Mouse (Mus musculus) thymus, adult 2 months (tissue): ENCODE results near the gene Padi4. TPM values are rescaled to one million over a fixed set of nuclear protein-coding genes. Genes with fewer than 3 reads are reported as not detected.

ENCODE experiments used
- DNase-seq: peaks from one replicate; pipeline ENCODE4 v3.0.0; 2021
- H3K27ac ChIP-seq: fragments of 200-500 bp; 2 replicates; pipeline ENCODE4 v1.5.1; 2012; ENCODE audit warnings: low read length, control low read depth; ENCODE audit not compliant: control insufficient read depth, insufficient read depth
- H3K27me3 ChIP-seq: fragments of 200-500 bp; 2 replicates; pipeline ENCODE4 v1.6.1; 2012; ENCODE audit warnings: mild to moderate bottlenecking, low read length, moderate library complexity, mixed read lengths; ENCODE audit not compliant: control insufficient read depth, insufficient read depth
- H3K36me3 ChIP-seq: fragments of 200-500 bp; 2 replicates; pipeline ENCODE4 v1.6.1; 2012; ENCODE audit warnings: mild to moderate bottlenecking, low read length, moderate library complexity; ENCODE audit not compliant: control insufficient read depth, insufficient read depth
- H3K4me1 ChIP-seq: fragments of 200-500 bp; replicated peaks from 2 replicates; pipeline ENCODE4 v1.6.1; 2012; ENCODE audit warnings: low read length; ENCODE audit not compliant: control insufficient read depth, insufficient read depth
- H3K4me3 ChIP-seq: fragments of 200-500 bp; 2 replicates; pipeline ENCODE4 v1.5.1; 2012; ENCODE audit warnings: mild to moderate bottlenecking, low read length, control low read depth, moderate library complexity; ENCODE audit not compliant: control insufficient read depth, insufficient read depth
- CTCF ChIP-seq: fragments of 200-500 bp; IDR thresholded peaks from 2 replicates; pipeline ENCODE4 v1.5.1; 2012; ENCODE audit warnings: mild to moderate bottlenecking, control low read depth, low read length, moderate library complexity, borderline replicate concordance; ENCODE audit not compliant: control insufficient read depth, poor library complexity, insufficient read depth; ENCODE audit errors: extremely low read depth
- POLR2A ChIP-seq: fragments of 200-500 bp; IDR thresholded peaks from 2 replicates; pipeline ENCODE4 v1.6.1; 2012; ENCODE audit warnings: mild to moderate bottlenecking, low read length, control low read depth, moderate library complexity; ENCODE audit not compliant: control insufficient read depth, poor library complexity, insufficient read depth; ENCODE audit errors: extremely low read depth
- WGBS: fragments of 180-500 bp; shearing (Covaris S2); methylation state at CpG from one replicate; pipeline ENCODE4 v1.1.7; 2018; 5-methylcytosine and 5-hydroxymethylcytosine counted together
- polyA plus RNA-seq: library from polyadenylated mRNA; depleted of rRNA; stranded (reverse); fragments of >200 nt; gene quantifications from 2 replicates; pipeline ENCODE4 v1.2.3, GENCODE M21; 2012; rRNA removed

Gene Padi4
- polyA plus RNA-seq, 1 experiment: 21.0 TPM

DNA sequence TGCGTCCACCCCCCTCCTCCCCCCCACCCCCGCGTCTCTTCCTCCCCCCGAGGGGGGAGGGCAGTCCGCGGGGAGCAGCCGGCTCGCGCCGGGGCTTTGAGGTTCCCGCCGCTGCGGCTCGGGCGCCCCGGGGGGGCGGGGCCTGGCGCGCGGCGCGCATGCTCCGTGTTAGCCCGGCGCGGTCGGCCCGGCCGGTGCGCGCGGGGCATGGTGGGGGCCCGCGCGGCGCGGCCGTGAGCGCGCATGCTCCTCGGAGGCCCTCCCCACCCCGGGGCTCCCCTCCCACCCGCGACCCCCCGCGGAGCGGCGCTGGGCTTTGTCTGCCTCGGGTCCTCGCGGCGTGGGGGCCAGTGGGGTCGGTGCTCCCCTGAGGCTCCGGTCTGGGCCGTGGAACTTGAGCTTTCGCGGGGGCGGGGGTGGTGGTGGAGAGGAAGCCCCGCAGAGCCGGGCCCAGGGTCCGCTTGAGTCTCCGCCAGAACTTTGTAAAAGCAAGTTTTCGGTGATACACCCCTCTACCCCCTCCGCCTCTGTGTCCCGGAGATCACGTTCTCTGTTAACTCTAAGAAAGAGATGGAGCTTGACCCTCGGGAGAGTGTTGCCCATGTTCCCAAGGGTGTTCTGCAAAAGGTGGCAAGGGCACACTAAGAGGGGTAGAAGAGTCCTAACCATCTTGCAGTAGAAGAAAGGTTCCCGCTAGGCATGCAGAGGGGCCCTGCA lies 71.3 kb downstream of the Padi4 start:
- Histone ChIP-seq H3K27me3 (no peaks in the 10 kb centered on the region), H3K4me1 (peaks cover 23% of the 10 kb centered on the region), H3K36me3 (peaks cover under 1% of the 10 kb centered on the region; the same call in 1 of the 2 replicates), H3K4me3 (peak overlapping the region; percentile 75), H3K27ac (peak overlapping the region; percentile 15; the same call in 1 of the 2 replicates)
- WGBS: 2% methylated on average over 60 of the region's 68 CpGs
- DNase-seq: peak; percentile 86
- TF ChIP-seq POLR2A (no peak), CTCF (no peak)

DNA sequence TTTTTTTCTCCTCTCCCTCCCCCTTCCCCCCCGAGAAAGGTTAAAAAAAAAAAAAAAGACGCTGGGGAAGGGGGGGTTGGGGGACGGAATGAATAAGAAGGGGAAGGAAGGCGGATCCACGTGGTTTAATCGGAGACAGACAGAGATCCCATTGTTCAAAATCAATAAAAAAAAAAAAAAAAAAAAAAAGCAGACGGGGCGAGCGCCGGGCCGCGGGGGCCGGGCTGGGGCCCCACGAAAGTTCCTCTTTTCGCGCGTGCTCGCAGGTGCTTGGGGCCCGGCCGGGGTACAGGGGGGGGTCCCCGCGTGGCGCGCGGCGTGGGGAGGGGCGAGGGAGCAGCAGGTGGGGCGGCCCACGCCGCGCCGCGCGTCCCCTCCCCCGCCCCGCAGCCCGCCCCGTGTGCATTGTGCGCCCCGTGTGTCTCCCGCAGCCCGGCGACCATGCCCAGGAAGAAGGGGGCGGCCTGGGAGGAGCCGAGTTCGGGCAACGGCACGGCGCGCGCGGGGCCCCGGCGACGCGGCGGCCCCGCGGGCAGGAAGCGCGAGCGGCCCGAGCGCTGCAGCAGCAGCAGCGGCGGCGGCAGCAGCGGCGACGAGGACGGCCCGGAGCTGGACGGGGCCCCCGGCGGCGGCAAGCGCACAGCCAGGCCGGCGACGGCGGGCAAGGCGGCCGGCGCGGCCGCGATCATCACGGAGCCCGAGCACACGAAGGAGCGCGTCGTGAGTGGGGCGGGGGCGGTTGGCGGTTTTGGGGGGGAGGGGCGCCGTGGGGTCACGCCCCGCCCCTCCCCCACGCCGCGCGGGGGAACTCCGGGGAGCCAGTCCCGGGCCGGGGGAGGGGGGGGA lies 72.1 kb downstream of the Padi4 start:
- Histone ChIP-seq H3K27ac (peak overlapping the region; percentile 91), H3K4me3 (peak overlapping the region; percentile 75), H3K4me1 (peaks cover 23% of the 10 kb centered on the region), H3K36me3 (no peaks in the 10 kb centered on the region), H3K27me3 (no peaks in the 10 kb centered on the region)
- DNase-seq: peak; percentile 68
- 4% methylated on average over 100 of the region's 107 CpGs for WGBS
- TF ChIP-seq CTCF (no peak), POLR2A (no peak)

DNA sequence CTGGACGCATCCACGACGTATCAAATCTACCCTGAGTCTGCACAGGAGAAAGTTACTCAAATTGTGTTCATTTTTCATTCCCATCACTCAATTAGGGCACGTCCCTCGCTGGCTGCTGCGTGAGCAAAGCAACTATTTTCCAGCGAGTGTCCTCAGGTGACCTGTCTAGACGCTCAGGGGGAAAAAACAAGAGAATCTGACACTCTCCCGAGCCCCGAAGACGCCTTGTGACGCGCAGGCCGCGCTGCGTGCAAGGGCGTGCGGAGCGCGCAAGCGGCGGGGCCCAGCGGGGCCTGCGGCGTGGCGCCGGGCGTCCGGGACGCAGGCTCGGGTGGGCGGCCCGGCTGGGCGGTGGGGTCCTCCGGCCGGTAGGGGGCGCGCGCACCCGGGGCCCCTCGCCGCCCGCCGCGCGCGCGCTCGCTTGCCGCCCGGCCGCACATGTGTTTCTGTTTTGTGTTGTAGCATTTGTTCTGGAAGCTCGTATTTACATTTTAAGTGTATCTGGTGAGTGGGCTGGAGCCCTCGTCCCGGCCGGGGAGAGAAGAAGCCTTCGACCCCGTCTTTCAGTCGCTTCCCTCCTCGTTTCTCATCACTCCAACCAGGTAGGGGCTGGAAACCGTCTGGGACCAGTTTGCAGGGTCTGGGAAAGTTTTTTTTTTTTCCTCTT lies 72.9 kb downstream of the Padi4 start:
- TF ChIP-seq POLR2A: peak; percentile 59; the same call in 1 of the 2 replicates
- TF ChIP-seq CTCF: peak; percentile 85; the same call in 1 of the 2 replicates
- peak overlapping the region; percentile 91 for H3K27ac ChIP-seq
- H3K4me1 ChIP-seq: peaks cover 25% of the 10 kb centered on the region

DNA sequence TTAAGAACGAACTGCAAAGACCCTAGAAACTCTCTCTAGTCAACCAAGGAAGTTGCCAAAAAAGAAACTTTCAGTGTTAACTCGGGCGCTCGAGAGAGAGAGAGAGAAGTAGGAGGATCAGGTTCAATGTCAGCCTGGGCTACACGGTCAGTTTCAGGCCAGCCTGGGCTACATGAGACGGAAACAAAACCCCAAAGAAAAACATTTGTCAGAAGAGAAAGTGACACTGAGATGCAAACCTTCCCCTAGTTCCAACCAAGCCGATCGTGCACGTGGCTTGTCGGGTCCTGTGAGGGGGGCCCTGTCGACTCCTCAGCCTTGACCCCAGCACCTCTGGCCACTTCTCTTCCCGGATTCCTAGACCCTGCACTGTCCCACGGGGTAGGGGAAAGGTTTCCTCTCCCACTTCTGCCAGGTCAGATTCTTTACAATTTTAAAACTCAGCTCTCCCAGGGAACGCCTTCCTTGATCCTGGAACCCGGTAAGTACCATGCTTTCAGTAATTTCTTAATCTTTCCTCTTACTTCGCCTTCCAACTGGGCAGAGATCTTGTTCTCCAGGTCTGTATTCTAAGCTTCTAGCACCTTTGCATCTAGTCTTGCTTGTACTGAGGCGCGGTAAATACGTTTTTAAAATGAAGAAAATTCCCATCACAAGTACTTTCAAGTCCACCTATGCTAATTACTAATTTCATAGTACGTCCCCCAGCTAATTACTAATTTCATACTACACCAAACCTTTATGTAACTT lies 73.6 kb downstream of the Padi4 start, which contains the start of gene Rcc2:
Gene Rcc2 (plus strand): TSS at position 273 of the 750 bp plus-strand sequence.
- 4% methylated on average over 20 of the region's 20 CpGs for WGBS
- TF ChIP-seq CTCF (no peak), POLR2A (0 out of 2 replicates have a peak, but pooled peaks have one; percentile 7)
- H3K4me1 ChIP-seq: peaks cover 29% of the 10 kb centered on the region
- no peaks in the 10 kb centered on the region for H3K36me3 ChIP-seq
- H3K27me3 ChIP-seq: no peaks in the 10 kb centered on the region
- peak within 1 kb of the TSS; percentile 75 for H3K4me3 ChIP-seq
- H3K27ac ChIP-seq: peak within 1 kb of the TSS; percentile 91
- DNase-seq: no peak

More for the DNA sequence above, 72.9 kb downstream of the Padi4 start:
- peak overlapping the region; percentile 75 for H3K4me3 ChIP-seq
- H3K27me3 ChIP-seq: no peaks in the 10 kb centered on the region
- WGBS: 2% methylated on average over 61 of the region's 61 CpGs
- H3K36me3 ChIP-seq: no peaks in the 10 kb centered on the region
- peak; percentile 73 for DNase-seq

DNA sequence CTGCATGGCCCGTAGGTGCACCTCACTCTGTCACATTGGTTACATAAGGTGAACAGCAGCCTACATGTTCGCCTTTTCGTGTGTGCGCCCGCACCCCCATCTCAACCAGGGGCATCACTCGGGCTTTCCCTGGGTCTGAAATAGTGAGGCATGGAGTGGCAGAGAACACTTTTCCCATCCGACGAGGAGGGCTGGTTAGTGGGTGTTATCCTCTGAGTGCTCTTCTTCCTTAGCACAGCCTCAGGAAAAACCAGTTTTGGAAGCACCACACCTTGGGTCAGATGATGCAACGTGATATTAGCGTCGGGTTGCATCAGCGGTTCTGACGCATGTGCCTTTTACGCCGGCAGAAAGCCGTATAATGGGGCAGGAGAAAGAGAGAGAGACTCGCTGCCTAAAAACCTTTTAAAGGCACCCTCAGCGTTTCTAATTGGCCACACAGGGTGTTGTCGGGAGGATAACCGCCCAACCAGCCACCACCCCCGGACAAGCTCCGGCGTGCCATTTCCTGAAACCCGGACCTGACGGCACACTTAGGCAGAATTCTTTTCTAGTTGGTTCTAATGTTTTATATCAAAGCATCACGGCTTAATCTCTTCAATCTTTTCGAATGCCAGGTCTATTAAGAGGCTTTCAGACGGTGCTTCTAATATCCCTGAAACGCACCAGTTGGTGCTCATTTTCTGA lies 74.5 kb downstream of the Padi4 start:
- Histone ChIP-seq H3K36me3 (no peaks in the 10 kb centered on the region), H3K27me3 (no peaks in the 10 kb centered on the region), H3K4me1 (peaks cover 29% of the 10 kb centered on the region), H3K27ac (peak overlapping the region; percentile 52; the same call in 1 of the 2 replicates), H3K4me3 (peak overlapping the region; percentile 34)
- WGBS: 5% methylated on average over 29 of the region's 29 CpGs
- 0 out of 2 replicates have a peak, but pooled peaks have one; percentile 31 for TF ChIP-seq POLR2A
- no peak for TF ChIP-seq CTCF
- peak; percentile 56 for DNase-seq

Other genes with a start within 250 kb of the Padi4 start
- 22.2 and 26.0 TPM in 2 replicates for gene Arhgef10l, start 108.2 kb downstream of the Padi4 start, polyA plus RNA-seq
- 211 and 279 TPM in 2 replicates for gene Rcc2, start 73.7 kb downstream of the Padi4 start, polyA plus RNA-seq
- 0.90 and 1.0 TPM in 2 replicates for gene Padi6, start 31.6 kb downstream of the Padi4 start, polyA plus RNA-seq
- gene Padi3, start 36.4 kb upstream of the Padi4 start, polyA plus RNA-seq: 2.6 and 3.7 TPM in 2 replicates
- gene Padi1, start 71.5 kb upstream of the Padi4 start, polyA plus RNA-seq: 0.85 and 0.89 TPM in 2 replicates
- gene Padi2, start 132.1 kb upstream of the Padi4 start, polyA plus RNA-seq: 19.5 and 21.9 TPM in 2 replicates
- gene Sdhb, start 187.0 kb upstream of the Padi4 start, polyA plus RNA-seq: 194 and 239 TPM in 2 replicates
- 300 and 301 TPM in 2 replicates for gene Atp13a2, start 212.6 kb upstream of the Padi4 start, polyA plus RNA-seq
- 6.1 and 7.0 TPM in 2 replicates for gene Mfap2, start 236.2 kb upstream of the Padi4 start, polyA plus RNA-seq